Mouse (Mus musculus): ENCODE data around the gene Cldn7. TPM values are rescaled to one million over a fixed set of nuclear protein-coding genes. Genes with fewer than 3 reads are reported as not detected.
"Not testable (repeated sequence)": the region's sequence is repeated elsewhere in the genome, so short reads cannot be mapped to it uniquely, and the experiment has no call there.

Gene Cldn7
- polyA plus RNA-seq, 1 experiment from 2014 or later: 17.1 TPM

GRCm38 (mm10) chr11:69953267-69953915 is 11.2 kb upstream of the Cldn7 start:
- 66% methylated on average over 11 of the region's 11 CpGs for WGBS
- ATAC-seq (replicated peaks; ENCODE audit: insufficient number of reproducible peaks, low FRiP score, low TSS enrichment, low read depth) (no peak), DNase-seq (ENCODE audit: low spot score) (no peak)
- Histone ChIP-seq H3K9me3 (replicated peaks; ENCODE audit: control insufficient read depth, low read length) (no peaks in the 10 kb centered on the region), H3K4me3 (ENCODE audit: low read depth, low read length) (no peak overlapping the region), H3K4me2 (ENCODE audit: low read depth, low read length) (no peak overlapping the region), H3K27me3 (ENCODE audit: control insufficient read depth, insufficient read depth, low read length) (no peaks in the 10 kb centered on the region), H3K27ac (replicated peaks; ENCODE audit: low read depth, low read length) (no peak overlapping the region), H3K36me3 (replicated peaks; ENCODE audit: control insufficient read depth, insufficient read depth, low read depth, low read length) (no peaks in the 10 kb centered on the region), H3K9ac (replicated peaks; ENCODE audit: low read length) (no peak overlapping the region), H3K4me1 (ENCODE audit: control insufficient read depth, insufficient read depth, low read length) (no peaks in the 10 kb centered on the region)

GRCm38 (mm10) chr11:69955618-69956017 is 9.0 kb upstream of the Cldn7 start:
- not testable (repeated sequence) for H3K27me3 ChIP-seq (ENCODE audit: control insufficient read depth, insufficient read depth, low read length); H3K27ac ChIP-seq (replicated peaks; ENCODE audit: low read depth, low read length); H3K4me1 ChIP-seq (ENCODE audit: control insufficient read depth, insufficient read depth, low read length); H3K9ac ChIP-seq (replicated peaks; ENCODE audit: low read length); ATAC-seq (replicated peaks; ENCODE audit: insufficient number of reproducible peaks, low FRiP score, low TSS enrichment, low read depth); DNase-seq (ENCODE audit: low spot score); H3K4me2 ChIP-seq (ENCODE audit: low read depth, low read length); H3K4me3 ChIP-seq (ENCODE audit: low read depth, low read length); H3K9me3 ChIP-seq (replicated peaks; ENCODE audit: control insufficient read depth, low read length); H3K36me3 ChIP-seq (replicated peaks; ENCODE audit: control insufficient read depth, insufficient read depth, low read depth, low read length)
- WGBS: 73% methylated on average over 4 of the region's 4 CpGs

GRCm38 (mm10) chr11:69956218-69956617 is 8.4 kb upstream of the Cldn7 start:
- no peak overlapping the region for H3K27ac ChIP-seq (replicated peaks; ENCODE audit: low read depth, low read length)
- DNase-seq (ENCODE audit: low spot score): no peak
- no peaks in the 10 kb centered on the region for H3K27me3 ChIP-seq (ENCODE audit: control insufficient read depth, insufficient read depth, low read length)
- 79% methylated on average over 1 of the region's 1 CpGs for WGBS
- H3K4me1 ChIP-seq (ENCODE audit: control insufficient read depth, insufficient read depth, low read length): no peaks in the 10 kb centered on the region
- no peaks in the 10 kb centered on the region for H3K36me3 ChIP-seq (replicated peaks; ENCODE audit: control insufficient read depth, insufficient read depth, low read depth, low read length)
- no peaks in the 10 kb centered on the region for H3K9me3 ChIP-seq (replicated peaks; ENCODE audit: control insufficient read depth, low read length)
- no peak overlapping the region for H3K9ac ChIP-seq (replicated peaks; ENCODE audit: low read length)
- no peak overlapping the region for H3K4me3 ChIP-seq (ENCODE audit: low read depth, low read length)
- no peak for ATAC-seq (replicated peaks; ENCODE audit: insufficient number of reproducible peaks, low FRiP score, low TSS enrichment, low read depth)
- no peak overlapping the region for H3K4me2 ChIP-seq (ENCODE audit: low read depth, low read length)

- DNase-seq (ENCODE audit: low spot score) (no peak), ATAC-seq (replicated peaks; ENCODE audit: insufficient number of reproducible peaks, low FRiP score, low TSS enrichment, low read depth) (no peak)
- Histone ChIP-seq H3K36me3 (replicated peaks; ENCODE audit: control insufficient read depth, insufficient read depth, low read depth, low read length) (no peaks in the 10 kb centered on the region), H3K4me3 (ENCODE audit: low read depth, low read length) (no peak overlapping the region), H3K9ac (replicated peaks; ENCODE audit: low read length) (no peak overlapping the region), H3K27ac (replicated peaks; ENCODE audit: low read depth, low read length) (no peak overlapping the region), H3K4me2 (ENCODE audit: low read depth, low read length) (no peak overlapping the region), H3K4me1 (ENCODE audit: control insufficient read depth, insufficient read depth, low read length) (no peaks in the 10 kb centered on the region), H3K9me3 (replicated peaks; ENCODE audit: control insufficient read depth, low read length) (no peaks in the 10 kb centered on the region), H3K27me3 (ENCODE audit: control insufficient read depth, insufficient read depth, low read length) (peaks cover 26% of the 10 kb centered on the region)
- 25% methylated on average over 5 of the region's 5 CpGs for WGBS
Measured at GRCm38 (mm10) chr11:69960616-69961015, 4.0 kb upstream of the Cldn7 start.

GRCm38 (mm10) chr11:69961841-69962240 is 2.7 kb upstream of the Cldn7 start:
- 53% methylated on average over 5 of the region's 5 CpGs for WGBS
- Histone ChIP-seq H3K27me3 (ENCODE audit: control insufficient read depth, insufficient read depth, low read length) (peaks cover 37% of the 10 kb centered on the region), H3K9ac (replicated peaks; ENCODE audit: low read length) (no peak overlapping the region), H3K9me3 (replicated peaks; ENCODE audit: control insufficient read depth, low read length) (no peaks in the 10 kb centered on the region), H3K36me3 (replicated peaks; ENCODE audit: control insufficient read depth, insufficient read depth, low read depth, low read length) (no peaks in the 10 kb centered on the region), H3K4me3 (ENCODE audit: low read depth, low read length) (no peak overlapping the region), H3K4me2 (ENCODE audit: low read depth, low read length) (no peak overlapping the region), H3K27ac (replicated peaks; ENCODE audit: low read depth, low read length) (no peak overlapping the region), H3K4me1 (ENCODE audit: control insufficient read depth, insufficient read depth, low read length) (peaks cover 3% of the 10 kb centered on the region; the same call in 1 of the 2 replicates)
- ATAC-seq (replicated peaks; ENCODE audit: insufficient number of reproducible peaks, low FRiP score, low TSS enrichment, low read depth): no peak
- DNase-seq (ENCODE audit: low spot score): no peak

- Histone ChIP-seq H3K36me3 (replicated peaks; ENCODE audit: control insufficient read depth, insufficient read depth, low read depth, low read length) (no peaks in the 10 kb centered on the region; the same call in 1 of the 2 replicates), H3K4me1 (ENCODE audit: control insufficient read depth, insufficient read depth, low read length) (peaks cover 3% of the 10 kb centered on the region; the same call in 1 of the 2 replicates), H3K9me3 (replicated peaks; ENCODE audit: control insufficient read depth, low read length) (no peaks in the 10 kb centered on the region), H3K27ac (replicated peaks; ENCODE audit: low read depth, low read length) (no peak overlapping the region), H3K27me3 (ENCODE audit: control insufficient read depth, insufficient read depth, low read length) (peaks cover 43% of the 10 kb centered on the region), H3K9ac (replicated peaks; ENCODE audit: low read length) (no peak overlapping the region), H3K4me2 (ENCODE audit: low read depth, low read length) (peak overlapping the region; percentile 25), H3K4me3 (ENCODE audit: low read depth, low read length) (peak overlapping the region; percentile 34)
- peak; percentile 55 for DNase-seq (ENCODE audit: low spot score)
- ATAC-seq (replicated peaks; ENCODE audit: insufficient number of reproducible peaks, low FRiP score, low TSS enrichment, low read depth): peak; percentile 51; the same call in 1 of the 2 replicates
- WGBS: 3% methylated on average over 49 of the region's 49 CpGs
Measured at GRCm38 (mm10) chr11:69965271-69966005, 859 bp downstream of the Cldn7 start.

GRCm38 (mm10) chr11:69966006-69966859 is 1.7 kb downstream of the Cldn7 start:
- Histone ChIP-seq H3K4me1 (ENCODE audit: control insufficient read depth, insufficient read depth, low read length) (peaks cover 3% of the 10 kb centered on the region; the same call in 1 of the 2 replicates), H3K36me3 (replicated peaks; ENCODE audit: control insufficient read depth, insufficient read depth, low read depth, low read length) (no peaks in the 10 kb centered on the region; the same call in 1 of the 2 replicates), H3K4me2 (ENCODE audit: low read depth, low read length) (peak overlapping the region; percentile 53), H3K9ac (replicated peaks; ENCODE audit: low read length) (peak overlapping the region; percentile 61), H3K27me3 (ENCODE audit: control insufficient read depth, insufficient read depth, low read length) (peaks cover 43% of the 10 kb centered on the region), H3K27ac (replicated peaks; ENCODE audit: low read depth, low read length) (0 out of 2 replicates have a peak overlapping the region, but pooled peaks have one; percentile 3), H3K9me3 (replicated peaks; ENCODE audit: control insufficient read depth, low read length) (no peaks in the 10 kb centered on the region), H3K4me3 (ENCODE audit: low read depth, low read length) (peak overlapping the region; percentile 34)
- ATAC-seq (replicated peaks; ENCODE audit: insufficient number of reproducible peaks, low FRiP score, low TSS enrichment, low read depth): no peak
- 3% methylated on average over 59 of the region's 59 CpGs for WGBS
- peak; percentile 53 for DNase-seq (ENCODE audit: low spot score)
